Mouse (Mus musculus) limb, embryonic 14.5 days (tissue): ENCODE data around the gene Pdzd2. TPM values are rescaled to one million over a fixed set of nuclear protein-coding genes. Genes with fewer than 3 reads are reported as not detected.

Experiments
- ATAC-seq: fragments of 200-750 bp; cut with Nextera tagmentation; 2 replicates; pipeline ENCODE4 v1.8.0; 2017; ENCODE audit warnings: low read depth, moderate number of reproducible peaks, moderate TSS enrichment; ENCODE audit not compliant: low FRiP score
- DNase-seq: peaks from one replicate; pipeline ENCODE4 v3.0.0-alpha.2; 2015; ENCODE audit warnings: low spot score
- H3K27ac ChIP-seq: fragments of 300-500 bp; sonication (generic); replicated peaks from 2 replicates; pipeline ENCODE4 v1.5.1; 2014; ENCODE audit warnings: low read depth, mild to moderate bottlenecking, low read length, moderate library complexity, mixed read lengths
- H3K27me3 ChIP-seq: fragments of 300-500 bp; sonication (generic); 2 replicates; pipeline ENCODE4 v1.6.1; 2014; ENCODE audit warnings: low read length, mixed read lengths; ENCODE audit not compliant: control insufficient read depth, insufficient read depth
- H3K36me3 ChIP-seq: fragments of 300-500 bp; sonication (generic); 2 replicates; pipeline ENCODE4 v1.6.1; 2014; ENCODE audit warnings: mild to moderate bottlenecking, low read length, moderate library complexity, mixed read lengths; ENCODE audit not compliant: control insufficient read depth, insufficient read depth
- H3K4me1 ChIP-seq: fragments of 300-500 bp; sonication (generic); 2 replicates; pipeline ENCODE4 v1.6.1; 2014; ENCODE audit warnings: antibody characterized with exemption, low read length, mixed read lengths; ENCODE audit not compliant: control insufficient read depth, insufficient read depth
- H3K4me2 ChIP-seq: fragments of 300-500 bp; sonication (generic); replicated peaks from 2 replicates; pipeline ENCODE4 v1.6.1; 2014; ENCODE audit warnings: low read depth, mild to moderate bottlenecking, low read length, moderate library complexity; ENCODE audit not compliant: severe bottlenecking
- H3K4me3 ChIP-seq: fragments of 300-500 bp; sonication (generic); replicated peaks from 2 replicates; pipeline ENCODE4 v1.5.1; 2014; ENCODE audit warnings: low read length
- H3K9ac ChIP-seq: fragments of 300-500 bp; sonication (generic); 2 replicates; pipeline ENCODE4 v1.6.1; 2014; ENCODE audit warnings: mild to moderate bottlenecking, low read depth, low read length, moderate library complexity; ENCODE audit not compliant: severe bottlenecking
- H3K9me3 ChIP-seq: fragments of 300-500 bp; sonication (generic); 2 replicates; pipeline ENCODE4 v1.6.1; 2016; ENCODE audit warnings: low read length; ENCODE audit not compliant: control insufficient read depth
- POLR2A ChIP-seq: fragments of 200-500 bp; IDR thresholded peaks from 2 replicates; pipeline ENCODE4 v1.8.0; 2012; ENCODE audit warnings: inconsistent platforms, mild to moderate bottlenecking, moderate library complexity, borderline replicate concordance; ENCODE audit not compliant: insufficient read depth, insufficient read length; ENCODE audit errors: extremely low read depth
- WGBS: fragments of 180-500 bp; shearing (Covaris S2); extraction: QIAGEN DNeasy Blood & Tissue Kit; methylation state at CpG from one replicate; pipeline ENCODE4 v1.1.7; 2014; 5-methylcytosine and 5-hydroxymethylcytosine counted together
- polyA plus RNA-seq, 2 experiments: library from polyadenylated mRNA; depleted of rRNA in 1 of 2; stranded (reverse) in 1 of 2; unstranded in 1 of 2; fragments of >200 nt; fragmentation: Nextera tagmentation in 1 of 2; extraction: Ambion mirVana in 1 of 2; gene quantifications; 2 replicates each; pipeline versions ENCODE4 v1.2.1 to v1.2.3; 2012 to 2014

The Pdzd2 gene
- polyA plus RNA-seq, 2 experiments, result 14.6 to 26.4 TPM

DNA sequence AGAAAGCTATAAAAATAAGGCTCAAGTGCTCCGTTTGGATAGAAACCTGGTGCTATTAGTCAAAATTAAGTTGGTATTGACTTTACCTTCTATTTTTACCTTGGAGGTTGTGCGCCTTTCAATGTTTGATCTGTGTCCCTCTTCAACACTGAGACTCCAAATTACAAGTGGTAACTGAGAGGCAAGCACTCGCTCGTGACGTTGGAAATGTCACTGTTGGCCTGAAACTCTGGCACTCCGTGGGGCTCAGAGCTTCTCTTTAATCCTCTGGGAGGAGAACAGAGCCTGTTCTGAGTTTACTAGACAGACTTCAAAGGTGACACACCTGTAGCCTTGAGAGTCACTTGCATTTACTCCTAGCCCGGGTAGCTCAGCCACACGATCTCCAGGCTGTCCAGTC is 120.5 kb downstream of the Pdzd2 start:
- no peak for DNase-seq
- H3K27me3 ChIP-seq, result no peaks in the 10 kb centered on the region
- TF ChIP-seq POLR2A, result no peak

DNA sequence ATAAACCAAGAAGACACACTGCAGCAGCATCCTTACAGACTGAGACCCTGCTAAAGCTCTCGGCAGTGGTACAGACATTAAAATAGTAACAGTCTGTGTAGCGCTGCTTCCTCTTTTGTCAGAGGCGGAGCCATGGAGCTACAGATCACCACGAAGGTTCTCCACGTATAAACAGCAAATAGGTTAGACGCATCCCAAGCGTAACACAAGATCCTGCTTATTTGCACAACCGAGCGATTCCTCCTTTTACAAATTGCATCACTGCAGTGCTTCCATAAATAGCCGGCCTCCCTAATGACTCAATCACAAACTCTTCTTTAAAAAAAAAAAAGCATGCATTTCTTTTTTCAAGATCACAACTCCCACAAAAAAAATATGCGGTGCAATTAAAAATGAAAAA is 122.1 kb downstream of the Pdzd2 start:
- TF ChIP-seq POLR2A, result no peak
- 84% methylated on average over 11 of the region's 11 CpGs for WGBS
- no peak for DNase-seq
- H3K27me3 ChIP-seq, result no peaks in the 10 kb centered on the region
- ATAC-seq, result no peak
- no peak overlapping the region for H3K4me3 ChIP-seq
- H3K9ac ChIP-seq, result no peak overlapping the region
- H3K4me2 ChIP-seq, result no peak overlapping the region
- peaks cover 26% of the 10 kb centered on the region for H3K4me1 ChIP-seq
- no peak overlapping the region for H3K27ac ChIP-seq
- H3K36me3 ChIP-seq, result no peaks in the 10 kb centered on the region
- no peaks in the 10 kb centered on the region for H3K9me3 ChIP-seq

More for the DNA sequence above, 120.5 kb downstream of the Pdzd2 start:
- Histone ChIP-seq H3K27ac (no peak overlapping the region), H3K9me3 (no peaks in the 10 kb centered on the region), H3K9ac (no peak overlapping the region), H3K4me3 (no peak overlapping the region), H3K4me2 (no peak overlapping the region), H3K4me1 (peaks cover 14% of the 10 kb centered on the region), H3K36me3 (no peaks in the 10 kb centered on the region)
- 39% methylated on average over 8 of the region's 8 CpGs for WGBS
- no peak for ATAC-seq

DNA sequence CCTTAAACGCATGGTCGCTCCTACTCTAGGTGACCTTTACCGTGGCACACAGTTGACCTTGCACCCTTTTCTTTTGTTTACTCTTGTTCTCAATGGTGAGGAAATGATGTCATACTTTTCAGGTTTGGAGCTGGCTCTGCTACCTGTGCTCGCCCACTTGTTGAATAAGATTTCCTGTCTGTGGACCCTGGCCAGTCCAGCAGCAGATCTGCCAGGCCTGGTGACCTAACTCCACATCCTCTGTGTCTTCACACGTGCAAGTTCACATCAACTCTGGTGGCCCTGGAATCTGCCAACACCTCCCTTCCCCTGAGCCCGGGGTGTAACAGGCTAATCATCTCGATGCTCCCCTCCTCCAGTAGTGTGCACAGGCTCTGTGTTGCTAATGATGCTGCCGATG is 122.5 kb downstream of the Pdzd2 start:
- TF ChIP-seq POLR2A, result no peak
- ATAC-seq, result no peak
- WGBS, result 73% methylated on average over 8 of the region's 8 CpGs
- H3K9ac ChIP-seq, result no peak overlapping the region
- DNase-seq, result no peak
- no peak overlapping the region for H3K4me3 ChIP-seq
- H3K27ac ChIP-seq, result no peak overlapping the region
- H3K9me3 ChIP-seq, result no peaks in the 10 kb centered on the region
- no peak overlapping the region for H3K4me2 ChIP-seq
- no peaks in the 10 kb centered on the region for H3K36me3 ChIP-seq
- peaks cover 22% of the 10 kb centered on the region for H3K4me1 ChIP-seq
- H3K27me3 ChIP-seq, result no peaks in the 10 kb centered on the region

DNA sequence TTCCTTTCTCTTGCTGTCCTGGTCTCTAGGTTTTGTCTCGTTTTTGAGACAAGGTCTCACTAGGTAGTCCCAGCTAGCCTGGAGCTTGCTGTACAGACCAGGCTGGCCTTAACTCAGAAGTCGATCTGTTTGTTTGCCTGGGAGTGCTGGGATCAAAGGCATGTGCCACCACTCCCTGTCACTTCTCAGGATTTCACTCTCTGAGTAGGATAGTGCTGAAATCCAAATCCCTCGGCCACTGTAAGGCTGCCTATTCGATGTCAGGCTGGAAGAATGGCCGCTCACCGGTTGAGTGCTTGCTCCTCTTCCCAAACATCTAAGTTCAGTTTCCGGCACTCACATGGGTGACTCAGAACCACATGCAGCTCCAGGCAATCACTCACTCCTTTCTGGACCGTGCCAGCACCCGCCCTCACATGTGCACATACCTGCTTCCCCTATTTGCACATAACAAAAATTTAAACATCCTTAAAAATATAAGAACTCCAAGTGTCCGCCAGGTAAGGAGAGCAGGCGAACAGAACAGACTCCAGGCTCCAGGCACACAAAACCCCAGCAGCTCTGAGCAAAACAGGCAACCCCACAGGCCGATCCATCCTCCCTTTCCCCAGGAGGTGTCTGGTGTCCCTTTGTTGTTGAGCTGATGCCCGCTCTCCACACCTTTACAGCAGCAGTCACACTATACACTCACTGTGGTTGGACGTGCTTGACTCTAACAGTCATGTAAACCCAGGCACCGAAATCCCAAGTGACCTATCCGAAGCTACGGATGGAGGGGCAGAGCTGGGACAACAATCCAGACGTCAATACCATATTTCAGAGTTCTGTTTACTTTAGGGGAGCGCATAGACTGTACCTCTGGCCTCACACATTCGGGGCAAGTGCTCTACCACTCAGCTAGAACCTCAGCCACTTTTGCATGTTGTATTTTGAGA is 124.5 kb downstream of the Pdzd2 start:
- H3K4me1 ChIP-seq, result peaks cover 20% of the 10 kb centered on the region
- TF ChIP-seq POLR2A, result no peak
- no peak overlapping the region for H3K4me3 ChIP-seq
- ATAC-seq, result no peak
- no peak overlapping the region for H3K4me2 ChIP-seq
- 54% methylated on average over 20 of the region's 20 CpGs for WGBS
- H3K27me3 ChIP-seq, result no peaks in the 10 kb centered on the region
- H3K9me3 ChIP-seq, result no peaks in the 10 kb centered on the region
- H3K9ac ChIP-seq, result no peak overlapping the region
- H3K36me3 ChIP-seq, result no peaks in the 10 kb centered on the region
- no peak overlapping the region for H3K27ac ChIP-seq
- no peak for DNase-seq

DNA sequence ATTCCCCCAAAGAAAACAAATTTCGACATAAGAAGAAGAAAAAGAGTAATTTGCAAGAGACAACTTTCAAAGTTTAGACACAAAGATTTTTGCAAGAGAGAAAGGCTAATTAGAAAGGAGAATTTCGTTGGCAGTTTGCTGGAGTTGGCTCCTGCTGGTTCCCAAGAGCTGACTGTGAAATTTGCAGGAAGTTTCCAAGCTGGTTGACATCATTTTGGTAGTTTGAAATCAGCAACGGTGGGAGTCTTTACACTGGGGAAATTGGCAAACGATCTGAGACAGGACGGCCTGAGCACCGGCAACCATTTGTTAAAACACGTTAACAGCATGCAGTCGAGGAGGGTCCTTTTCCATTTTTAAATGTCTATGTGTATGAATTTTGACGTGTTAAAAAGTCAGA is 125.7 kb downstream of the Pdzd2 start:
- Histone ChIP-seq H3K27me3 (no peaks in the 10 kb centered on the region), H3K36me3 (no peaks in the 10 kb centered on the region), H3K27ac (no peak overlapping the region), H3K9me3 (no peaks in the 10 kb centered on the region), H3K4me3 (no peak overlapping the region), H3K9ac (no peak overlapping the region), H3K4me1 (peaks cover 20% of the 10 kb centered on the region), H3K4me2 (no peak overlapping the region)
- no peak for ATAC-seq
- DNase-seq, result peak; percentile 10
- 38% methylated on average over 9 of the region's 9 CpGs for WGBS
- TF ChIP-seq POLR2A, result no peak
